Mouse (Mus musculus) lung, postnatal 36 days (tissue): ENCODE measurements around the gene Hspa1l.
"Not testable (repeated sequence)": the region's sequence is repeated elsewhere in the genome, so short reads cannot be mapped to it uniquely, and the experiment has no call there.

ENCODE experiments used
- DNase-seq: peaks from one replicate; pipeline ENCODE4 v3.0.0; 2022; ENCODE audit warnings: mixed read lengths

Gene Hspa1l

GRCm38 (mm10) chr17:34977000-34977399 lies 4.5 kb downstream of the Hspa1l start:
- DNase-seq = no peak

- DNase-seq = no peak
These were observed 5.7 kb downstream of the Hspa1l start for GRCm38 (mm10) chr17:34978239-34978638.

GRCm38 (mm10) chr17:34979631-34980030 lies 7.1 kb downstream of the Hspa1l start:
- no peak for DNase-seq

GRCm38 (mm10) chr17:34980655-34981054 lies 8.2 kb downstream of the Hspa1l start:
- DNase-seq = peak; percentile 81

- peak; percentile 94 for DNase-seq
These were observed 9.2 kb downstream of the Hspa1l start, which contains the start of gene Lsm2 for GRCm38 (mm10) chr17:34981690-34982180. Gene Lsm2 (plus strand): TSS chr17:34981862.

- DNase-seq = no peak
These were observed 9.8 kb downstream of the Hspa1l start for GRCm38 (mm10) chr17:34982328-34982727.

- peak; percentile 76 for DNase-seq
These were observed 11.7 kb downstream of the Hspa1l start for GRCm38 (mm10) chr17:34984218-34984617.

- DNase-seq = no peak
These were observed 22.2 kb downstream of the Hspa1l start for GRCm38 (mm10) chr17:34994751-34995150.

GRCm38 (mm10) chr17:34995192-34995591 lies 22.7 kb downstream of the Hspa1l start:
- not testable (repeated sequence) for DNase-seq

- not testable (repeated sequence) for DNase-seq
These were observed 23.4 kb downstream of the Hspa1l start for GRCm38 (mm10) chr17:34995927-34996326.

- no peak for DNase-seq
These were observed 24.1 kb downstream of the Hspa1l start for GRCm38 (mm10) chr17:34996411-34997141.

- no peak for DNase-seq
These were observed 24.6 kb downstream of the Hspa1l start for GRCm38 (mm10) chr17:34997142-34997483.

- DNase-seq = no peak
These were observed 26.3 kb downstream of the Hspa1l start for GRCm38 (mm10) chr17:34998526-34999430.

- DNase-seq = not testable (repeated sequence)
These were observed 27.6 kb downstream of the Hspa1l start for GRCm38 (mm10) chr17:34999871-35000716.

GRCm38 (mm10) chr17:35000717-35001451 lies 28.4 kb downstream of the Hspa1l start, which contains the start of gene Vars:
Gene Vars (plus strand): TSS chr17:35000987.
- DNase-seq = peak; percentile 86

GRCm38 (mm10) chr17:35001452-35002152 lies 29.1 kb downstream of the Hspa1l start:
- peak; percentile 62 for DNase-seq

GRCm38 (mm10) chr17:35002153-35002865 lies 29.8 kb downstream of the Hspa1l start:
- no peak for DNase-seq

- no peak for DNase-seq
These were observed 30.7 kb downstream of the Hspa1l start for GRCm38 (mm10) chr17:35003022-35003838.

GRCm38 (mm10) chr17:35004075-35004717 lies 31.7 kb downstream of the Hspa1l start:
- no peak for DNase-seq
